18 mouse cellular contexts compared by ENCODE assay signal in genomic region chr6:119126991-119127390, GRCm38 (mm10).
"Had no signal": no experiment of that assay in that cellular context is flagged by ENCODE, and none has a peak within 500 bp of the region (broad histone marks: within the 10 kb centered on the region; RNA-seq: fewer than 3 reads in every experiment).

No protein-coding gene starts in this region.

- H3K9me3 ChIP-seq: midbrain, embryonic 10.5 days; midbrain, embryonic 13.5 days; midbrain, embryonic 15.5 days had no signal

- H3K27ac ChIP-seq: midbrain, embryonic 10.5 days; midbrain, embryonic 13.5 days; midbrain, embryonic 15.5 days; neural tube, embryonic 13.5 days; neural tube, embryonic 15.5 days had no signal

- H3K4me2 ChIP-seq: lung, embryonic 14.5 days; midbrain, embryonic 13.5 days; midbrain, embryonic 15.5 days; neural tube, embryonic 13.5 days; neural tube, embryonic 15.5 days had no signal

- H3K4me1 ChIP-seq: midbrain, embryonic 10.5 days; midbrain, embryonic 13.5 days had no signal

- DNase-seq: lung, adult 18-20 months; lung, embryonic 14.5 days; lung, postnatal 10 days; lung, postnatal 4 days; retina, postnatal 1 day; right cerebral cortex, adult 18-20 months; right cerebral cortex, postnatal 25 days; right cerebral cortex, postnatal 4 days; spleen, adult 18-20 months; thymus, adult 18-20 months; thymus, postnatal 14 days; thymus, postnatal 36 days had no signal

- ATAC-seq: midbrain, embryonic 13.5 days; midbrain, embryonic 15.5 days had no signal

- H3K36me3 ChIP-seq: midbrain, embryonic 10.5 days; midbrain, embryonic 13.5 days; midbrain, embryonic 15.5 days; neural tube, embryonic 13.5 days; neural tube, embryonic 15.5 days had no signal

- H3K27me3 ChIP-seq: midbrain, embryonic 13.5 days; midbrain, embryonic 15.5 days; neural tube, embryonic 13.5 days; neural tube, embryonic 15.5 days had no signal

- H3K9ac ChIP-seq: lung, embryonic 14.5 days; midbrain, embryonic 13.5 days; midbrain, embryonic 15.5 days; neural tube, embryonic 13.5 days; neural tube, embryonic 15.5 days had no signal

- H3K4me3 ChIP-seq: midbrain, embryonic 10.5 days; midbrain, embryonic 13.5 days; midbrain, embryonic 15.5 days; myocyte; neural tube, embryonic 13.5 days; neural tube, embryonic 15.5 days had no signal
